In genomic region chr14:34541896-34542295, GRCm38 (mm10) we compare ENCODE assay signal across 25 mouse cellular contexts. TPM values are rescaled to one million over a fixed set of nuclear protein-coding genes. Genes with fewer than 3 reads are reported as not detected.
DNase-seq lines count a peak whose midpoint lies in the region; ATAC-seq and TF ChIP-seq lines count a peak whose summit lies in the region.
"Had no signal": no experiment of that assay in that cellular context is flagged by ENCODE, and none has a peak within 500 bp of the region (broad histone marks: within the 10 kb centered on the region; RNA-seq: fewer than 3 reads in every experiment).

No protein-coding gene starts in this region.

- no peak for DNase-seq in forebrain, postnatal 0 days
- no peak for DNase-seq in hindbrain, postnatal 0 days (ENCODE audit: low spot score)
- DNase-seq in limb, embryonic 10.5 days (ENCODE audit: low spot score), result no peak
- no peak for DNase-seq in spleen, adult 18-20 months
- DNase-seq in lung, postnatal 0 days (ENCODE audit: low spot score), result no peak
- DNase-seq: adrenal gland, postnatal 14 days; cerebellum, adult 8-10 months; lung, embryonic 14.5 days; right cerebral cortex, postnatal 14 days; thymus, adult 2 months had no signal

- no peaks in the 10 kb centered on the region for H3K9me3 ChIP-seq in forebrain, embryonic 16.5 days (ENCODE audit: control insufficient read depth, low read length)
- H3K9me3 ChIP-seq in forebrain, postnatal 0 days (ENCODE audit: low read length), result no peaks in the 10 kb centered on the region
- no peaks in the 10 kb centered on the region for H3K9me3 ChIP-seq in hindbrain, postnatal 0 days (ENCODE audit: low read length)
- H3K9me3 ChIP-seq in hindbrain, embryonic 12.5 days (replicated peaks), result no peaks in the 10 kb centered on the region
- no peaks in the 10 kb centered on the region for H3K9me3 ChIP-seq in limb, embryonic 13.5 days
- H3K9me3 ChIP-seq in limb, embryonic 10.5 days (replicated peaks), result no peaks in the 10 kb centered on the region
- H3K9me3 ChIP-seq in lung, postnatal 0 days (ENCODE audit: low read length), result no peaks in the 10 kb centered on the region
- H3K9me3 ChIP-seq: heart, embryonic 12.5 days; liver, embryonic 12.5 days; midbrain, embryonic 12.5 days; neural tube, embryonic 13.5 days had no signal

- H3K9ac ChIP-seq in forebrain, embryonic 16.5 days (replicated peaks; ENCODE audit: low read depth, low read length), result no peak overlapping the region
- no peak overlapping the region for H3K9ac ChIP-seq in forebrain, postnatal 0 days
- H3K9ac ChIP-seq in hindbrain, postnatal 0 days (replicated peaks; ENCODE audit: low read length), result no peak overlapping the region
- no peak overlapping the region for H3K9ac ChIP-seq in hindbrain, embryonic 12.5 days
- H3K9ac ChIP-seq in limb, embryonic 13.5 days, result no peak overlapping the region
- no peak overlapping the region for H3K9ac ChIP-seq in lung, postnatal 0 days (replicated peaks; ENCODE audit: low read depth)
- H3K9ac ChIP-seq: heart, embryonic 12.5 days; liver, embryonic 12.5 days; midbrain, embryonic 12.5 days; neural tube, embryonic 13.5 days had no signal

- 69% methylated on average over 5 of the region's 5 CpGs for WGBS in forebrain, embryonic 16.5 days
- WGBS in forebrain, postnatal 0 days, result 73% methylated on average over 5 of the region's 5 CpGs
- 59% methylated on average over 5 of the region's 5 CpGs for WGBS in hindbrain, postnatal 0 days
- 87% methylated on average over 5 of the region's 5 CpGs for WGBS in hindbrain, embryonic 12.5 days
- 82% methylated on average over 5 of the region's 5 CpGs for WGBS in limb, embryonic 13.5 days
- WGBS in limb, embryonic 10.5 days, result 92% methylated on average over 5 of the region's 5 CpGs
- WGBS in lung, postnatal 0 days, result 75% methylated on average over 5 of the region's 5 CpGs

- no peaks in the 10 kb centered on the region; the same call in 1 of the 2 replicates for H3K27me3 ChIP-seq in forebrain, embryonic 16.5 days (replicated peaks; ENCODE audit: control insufficient read depth, insufficient read depth, low read length)
- no peaks in the 10 kb centered on the region for H3K27me3 ChIP-seq in forebrain, postnatal 0 days (ENCODE audit: insufficient read depth, low read length)
- H3K27me3 ChIP-seq in hindbrain, postnatal 0 days (ENCODE audit: insufficient read depth, low read length), result no peaks in the 10 kb centered on the region
- H3K27me3 ChIP-seq in hindbrain, embryonic 12.5 days, result no peaks in the 10 kb centered on the region; the same call in 1 of the 2 replicates
- 0 out of 2 replicates have a peak, but pooled peaks cover 8% of the 10 kb centered on the region for H3K27me3 ChIP-seq in limb, embryonic 13.5 days
- H3K27me3 ChIP-seq in limb, embryonic 10.5 days (ENCODE audit: low read depth, poor library complexity, severe bottlenecking), result peaks cover 38% of the 10 kb centered on the region
- H3K27me3 ChIP-seq in lung, postnatal 0 days (replicated peaks; ENCODE audit: insufficient read depth, low read length), result no peaks in the 10 kb centered on the region
- H3K27me3 ChIP-seq: CH12.LX; heart, embryonic 12.5 days had no signal

- H3K4me2 ChIP-seq in forebrain, embryonic 16.5 days (ENCODE audit: low read length), result no peak overlapping the region
- no peak overlapping the region for H3K4me2 ChIP-seq in forebrain, postnatal 0 days (ENCODE audit: low read depth)
- H3K4me2 ChIP-seq in hindbrain, postnatal 0 days (ENCODE audit: low read depth, low read length), result no peak overlapping the region
- no peak overlapping the region for H3K4me2 ChIP-seq in hindbrain, embryonic 12.5 days (replicated peaks)
- H3K4me2 ChIP-seq in limb, embryonic 13.5 days (replicated peaks), result no peak overlapping the region
- no peak overlapping the region for H3K4me2 ChIP-seq in lung, postnatal 0 days (replicated peaks; ENCODE audit: low read depth, low read length)
- H3K4me2 ChIP-seq: heart, embryonic 12.5 days; liver, embryonic 12.5 days; lung, embryonic 14.5 days; midbrain, embryonic 12.5 days; neural tube, embryonic 13.5 days had no signal

- peak; percentile 36; the same call in 1 of the 2 replicates for ATAC-seq in forebrain, embryonic 16.5 days
- no peak for ATAC-seq in forebrain, postnatal 0 days
- ATAC-seq in hindbrain, postnatal 0 days, result peak; percentile 55; the same call in 1 of the 2 replicates
- ATAC-seq in hindbrain, embryonic 12.5 days (ENCODE audit: low FRiP score), result no peak
- 0 out of 2 replicates have a peak, but pooled peaks have one; percentile 29 for ATAC-seq in limb, embryonic 13.5 days (ENCODE audit: low FRiP score, low read depth)
- no peak for ATAC-seq in lung, postnatal 0 days
- ATAC-seq: liver, embryonic 12.5 days had no signal

- no peak for TF ChIP-seq CTCF in forebrain, postnatal 0 days (IDR thresholded peaks at IDR 0.05; ENCODE audit: low read depth)
- no peak for TF ChIP-seq CTCF in hindbrain, postnatal 0 days (IDR thresholded peaks at IDR 0.05; ENCODE audit: low read depth)
- TF ChIP-seq CTCF in lung, postnatal 0 days (IDR thresholded peaks at IDR 0.05), result no peak

- no peaks in the 10 kb centered on the region for H3K36me3 ChIP-seq in forebrain, embryonic 16.5 days (ENCODE audit: control insufficient read depth, insufficient read depth)
- H3K36me3 ChIP-seq in forebrain, postnatal 0 days (ENCODE audit: insufficient read depth), result no peaks in the 10 kb centered on the region
- no peaks in the 10 kb centered on the region for H3K36me3 ChIP-seq in hindbrain, postnatal 0 days (ENCODE audit: insufficient read depth, low read length)
- H3K36me3 ChIP-seq in hindbrain, embryonic 12.5 days, result no peaks in the 10 kb centered on the region
- no peaks in the 10 kb centered on the region for H3K36me3 ChIP-seq in limb, embryonic 13.5 days
- H3K36me3 ChIP-seq in limb, embryonic 10.5 days, result no peaks in the 10 kb centered on the region
- H3K36me3 ChIP-seq in lung, postnatal 0 days (ENCODE audit: insufficient read depth, low read length), result no peaks in the 10 kb centered on the region
- H3K36me3 ChIP-seq: liver, embryonic 12.5 days; midbrain, embryonic 12.5 days; neural tube, embryonic 13.5 days had no signal

- H3K4me3 ChIP-seq in forebrain, embryonic 16.5 days (replicated peaks; ENCODE audit: low read length), result no peak overlapping the region
- no peak overlapping the region for H3K4me3 ChIP-seq in forebrain, postnatal 0 days (ENCODE audit: low read depth, low read length)
- no peak overlapping the region for H3K4me3 ChIP-seq in hindbrain, postnatal 0 days (ENCODE audit: low read length)
- H3K4me3 ChIP-seq in hindbrain, embryonic 12.5 days, result no peak overlapping the region
- H3K4me3 ChIP-seq in limb, embryonic 13.5 days, result no peak overlapping the region
- H3K4me3 ChIP-seq in limb, embryonic 10.5 days, result no peak overlapping the region
- no peak overlapping the region for H3K4me3 ChIP-seq in lung, postnatal 0 days (ENCODE audit: low read depth, low read length)
- H3K4me3 ChIP-seq: heart, embryonic 12.5 days; layer of hippocampus, adult 2 months; liver, embryonic 12.5 days; midbrain, embryonic 12.5 days; neural tube, embryonic 13.5 days had no signal

- no peak for TF ChIP-seq EP300 in lung, postnatal 0 days (IDR thresholded peaks at IDR 0.05)

- H3K27ac ChIP-seq in forebrain, embryonic 16.5 days (ENCODE audit: low read length), result no peak overlapping the region
- H3K27ac ChIP-seq in forebrain, postnatal 0 days (ENCODE audit: low read depth, low read length), result no peak overlapping the region
- H3K27ac ChIP-seq in hindbrain, postnatal 0 days, result no peak overlapping the region
- no peak overlapping the region for H3K27ac ChIP-seq in hindbrain, embryonic 12.5 days
- no peak overlapping the region for H3K27ac ChIP-seq in limb, embryonic 13.5 days
- H3K27ac ChIP-seq in limb, embryonic 10.5 days, result no peak overlapping the region
- no peak overlapping the region for H3K27ac ChIP-seq in lung, postnatal 0 days (ENCODE audit: low read length)
- H3K27ac ChIP-seq: layer of hippocampus, adult 2 months; liver, embryonic 12.5 days; macrophage; midbrain, embryonic 12.5 days; neural tube, embryonic 13.5 days had no signal

- H3K4me1 ChIP-seq in forebrain, embryonic 16.5 days (replicated peaks; ENCODE audit: control insufficient read depth, insufficient read depth, low read length), result no peaks in the 10 kb centered on the region
- H3K4me1 ChIP-seq in forebrain, postnatal 0 days (ENCODE audit: insufficient read depth), result no peaks in the 10 kb centered on the region
- H3K4me1 ChIP-seq in hindbrain, postnatal 0 days (ENCODE audit: insufficient read depth, low read length), result no peaks in the 10 kb centered on the region
- H3K4me1 ChIP-seq in hindbrain, embryonic 12.5 days, result no peaks in the 10 kb centered on the region
- peaks cover 8% of the 10 kb centered on the region; the same call in 1 of the 2 replicates for H3K4me1 ChIP-seq in limb, embryonic 13.5 days
- peaks cover 6% of the 10 kb centered on the region for H3K4me1 ChIP-seq in limb, embryonic 10.5 days
- H3K4me1 ChIP-seq in lung, postnatal 0 days (ENCODE audit: insufficient read depth, low read depth, low read length), result no peaks in the 10 kb centered on the region
- H3K4me1 ChIP-seq: midbrain, embryonic 12.5 days had no signal

RNA-seq across cellular contexts. Expression of gene 9230112D13Rik, which starts 19.3 kb away (rescaled TPM):
- not detected in 2 replicates for polyA plus RNA-seq in forebrain, embryonic 16.5 days (2015; fragmentation: Nextera tagmentation; extraction: Ambion mirVana)
- not detected in 2 replicates for total RNA-seq in forebrain, postnatal 0 days (2014; rRNA removed)
- not detected in 2 replicates for polyA plus RNA-seq in forebrain, postnatal 0 days (2015; fragmentation: Nextera tagmentation; extraction: Ambion mirVana)
- not detected in 2 replicates for total RNA-seq in hindbrain, postnatal 0 days (2014; rRNA removed)
- polyA plus RNA-seq in hindbrain, postnatal 0 days (2015; fragmentation: Nextera tagmentation; extraction: Ambion mirVana), result not detected in 2 replicates
- polyA plus RNA-seq in hindbrain, embryonic 12.5 days (2016; fragmentation: Nextera tagmentation; extraction: Ambion mirVana), result not detected in 2 replicates
- not detected in 2 replicates for polyA plus RNA-seq in limb, embryonic 13.5 days (2015; fragmentation: Nextera tagmentation; extraction: Ambion mirVana)
- not detected in 2 replicates for polyA plus RNA-seq in limb, embryonic 10.5 days (2016; fragmentation: Nextera tagmentation; extraction: Ambion mirVana)
- not detected in 2 replicates for polyA plus RNA-seq in lung, postnatal 0 days (2015; fragmentation: Nextera tagmentation; extraction: Ambion mirVana)
- total RNA-seq: adrenal gland, postnatal 14 days; gastrocnemius, postnatal 4 days; layer of hippocampus, adult 2 months; left cerebral cortex, postnatal 36 days had no signal
- polyA plus RNA-seq: cortical plate, adult 2 months; embryonic facial prominence, embryonic 14.5 days; heart, embryonic 12.5 days; liver, embryonic 12.5 days; lung, embryonic 14.5 days; macrophage; midbrain, embryonic 12.5 days; neural tube, embryonic 13.5 days; thymus, adult 2 months had no signal

RNA-seq across cellular contexts. Expression of gene Bmpr1a, which starts 38.8 kb away (rescaled TPM):
- polyA plus RNA-seq in forebrain, embryonic 16.5 days (2015; fragmentation: Nextera tagmentation; extraction: Ambion mirVana), result 21.1 and 25.2 TPM in 2 replicates
- total RNA-seq in forebrain, postnatal 0 days (2014; rRNA removed), result 52.2 and 54.8 TPM in 2 replicates
- 12.7 and 15.9 TPM in 2 replicates for polyA plus RNA-seq in forebrain, postnatal 0 days (2015; fragmentation: Nextera tagmentation; extraction: Ambion mirVana)
- total RNA-seq in hindbrain, postnatal 0 days (2014; rRNA removed), result 52.5 and 53.8 TPM in 2 replicates
- 20.6 and 21.1 TPM in 2 replicates for polyA plus RNA-seq in hindbrain, postnatal 0 days (2015; fragmentation: Nextera tagmentation; extraction: Ambion mirVana)
- 47.6 and 50.4 TPM in 2 replicates for polyA plus RNA-seq in hindbrain, embryonic 12.5 days (2016; fragmentation: Nextera tagmentation; extraction: Ambion mirVana)
- polyA plus RNA-seq in limb, embryonic 13.5 days (2015; fragmentation: Nextera tagmentation; extraction: Ambion mirVana), result 63.1 and 71.3 TPM in 2 replicates
- 45.7 and 58.5 TPM in 2 replicates for polyA plus RNA-seq in limb, embryonic 10.5 days (2016; fragmentation: Nextera tagmentation; extraction: Ambion mirVana)
- 19.6 and 20.8 TPM in 2 replicates for polyA plus RNA-seq in lung, postnatal 0 days (2015; fragmentation: Nextera tagmentation; extraction: Ambion mirVana)

RNA-seq across cellular contexts. Expression of gene Ldb3, which starts 46.6 kb away (rescaled TPM):
- 0.39 and 0.55 TPM in 2 replicates for polyA plus RNA-seq in forebrain, embryonic 16.5 days (2015; fragmentation: Nextera tagmentation; extraction: Ambion mirVana)
- total RNA-seq in forebrain, postnatal 0 days (2014; rRNA removed), result 1.3 and 2.0 TPM in 2 replicates
- polyA plus RNA-seq in forebrain, postnatal 0 days (2015; fragmentation: Nextera tagmentation; extraction: Ambion mirVana), result 0.70 and 0.90 TPM in 2 replicates
- 1.6 and 1.7 TPM in 2 replicates for total RNA-seq in hindbrain, postnatal 0 days (2014; rRNA removed)
- polyA plus RNA-seq in hindbrain, postnatal 0 days (2015; fragmentation: Nextera tagmentation; extraction: Ambion mirVana), result 1.3 and 1.4 TPM in 2 replicates
- 0.22 and 1.9 TPM in 2 replicates for polyA plus RNA-seq in hindbrain, embryonic 12.5 days (2016; fragmentation: Nextera tagmentation; extraction: Ambion mirVana)
- 8.8 and 9.8 TPM in 2 replicates for polyA plus RNA-seq in limb, embryonic 13.5 days (2015; fragmentation: Nextera tagmentation; extraction: Ambion mirVana)
- polyA plus RNA-seq in limb, embryonic 10.5 days (2016; fragmentation: Nextera tagmentation; extraction: Ambion mirVana), result 0.11 and 0.48 TPM in 2 replicates
- polyA plus RNA-seq in lung, postnatal 0 days (2015; fragmentation: Nextera tagmentation; extraction: Ambion mirVana), result 2.6 and 3.3 TPM in 2 replicates
- polyA plus RNA-seq: macrophage had no signal

RNA-seq across cellular contexts. Expression of gene Opn4, which starts 58.0 kb away (rescaled TPM):
- polyA plus RNA-seq in forebrain, embryonic 16.5 days (2015; fragmentation: Nextera tagmentation; extraction: Ambion mirVana), result not detected in 2 replicates
- total RNA-seq in forebrain, postnatal 0 days (2014; rRNA removed), result 0.14 TPM in 1 of 2 replicates, not detected in the other
- polyA plus RNA-seq in forebrain, postnatal 0 days (2015; fragmentation: Nextera tagmentation; extraction: Ambion mirVana), result 0.11 TPM in 1 of 2 replicates, not detected in the other
- total RNA-seq in hindbrain, postnatal 0 days (2014; rRNA removed), result not detected in 2 replicates
- polyA plus RNA-seq in hindbrain, postnatal 0 days (2015; fragmentation: Nextera tagmentation; extraction: Ambion mirVana), result 0.14 TPM in 1 of 2 replicates, not detected in the other
- not detected in 2 replicates for polyA plus RNA-seq in hindbrain, embryonic 12.5 days (2016; fragmentation: Nextera tagmentation; extraction: Ambion mirVana)
- polyA plus RNA-seq in limb, embryonic 13.5 days (2015; fragmentation: Nextera tagmentation; extraction: Ambion mirVana), result 0.42 TPM in 1 of 2 replicates, not detected in the other
- not detected in 2 replicates for polyA plus RNA-seq in limb, embryonic 10.5 days (2016; fragmentation: Nextera tagmentation; extraction: Ambion mirVana)
- 0.12 and 0.15 TPM in 2 replicates for polyA plus RNA-seq in lung, postnatal 0 days (2015; fragmentation: Nextera tagmentation; extraction: Ambion mirVana)
- total RNA-seq: adrenal gland, postnatal 14 days; CH12.LX; layer of hippocampus, adult 2 months; left cerebral cortex, postnatal 36 days had no signal
- polyA plus RNA-seq: cortical plate, adult 2 months; liver, embryonic 12.5 days; lung, embryonic 14.5 days; macrophage; midbrain, embryonic 12.5 days; neural tube, embryonic 13.5 days; urinary bladder, adult 2 months had no signal

Comparison
In these comparisons a context has a peak if more than half of its experiments do, and no peak if none do; other contexts are left out.
1. ATAC-seq: peak in forebrain, embryonic 16.5 days (single experiment), hindbrain, postnatal 0 days (single experiment) and limb, embryonic 13.5 days (single experiment); none in forebrain, postnatal 0 days (single experiment), hindbrain, embryonic 12.5 days (single experiment) and lung, postnatal 0 days (single experiment).